Mouse (Mus musculus): ENCODE measurements around the gene Kif9. TPM values are rescaled to one million over a fixed set of nuclear protein-coding genes. Genes with fewer than 3 reads are reported as not detected.

The Kif9 gene
- under 1 TPM in 1 of 2 experiments, not detected in 1; 0.26 TPM for total RNA-seq (2021)
- long read RNA-seq, experiment 1: 0 reads
- long read RNA-seq, experiment 2, partial matches to known transcripts: 0 of 4 reads
- long read RNA-seq, experiment 2, other reads (novel, unspliced or antisense): 4 of 4 reads

DNA sequence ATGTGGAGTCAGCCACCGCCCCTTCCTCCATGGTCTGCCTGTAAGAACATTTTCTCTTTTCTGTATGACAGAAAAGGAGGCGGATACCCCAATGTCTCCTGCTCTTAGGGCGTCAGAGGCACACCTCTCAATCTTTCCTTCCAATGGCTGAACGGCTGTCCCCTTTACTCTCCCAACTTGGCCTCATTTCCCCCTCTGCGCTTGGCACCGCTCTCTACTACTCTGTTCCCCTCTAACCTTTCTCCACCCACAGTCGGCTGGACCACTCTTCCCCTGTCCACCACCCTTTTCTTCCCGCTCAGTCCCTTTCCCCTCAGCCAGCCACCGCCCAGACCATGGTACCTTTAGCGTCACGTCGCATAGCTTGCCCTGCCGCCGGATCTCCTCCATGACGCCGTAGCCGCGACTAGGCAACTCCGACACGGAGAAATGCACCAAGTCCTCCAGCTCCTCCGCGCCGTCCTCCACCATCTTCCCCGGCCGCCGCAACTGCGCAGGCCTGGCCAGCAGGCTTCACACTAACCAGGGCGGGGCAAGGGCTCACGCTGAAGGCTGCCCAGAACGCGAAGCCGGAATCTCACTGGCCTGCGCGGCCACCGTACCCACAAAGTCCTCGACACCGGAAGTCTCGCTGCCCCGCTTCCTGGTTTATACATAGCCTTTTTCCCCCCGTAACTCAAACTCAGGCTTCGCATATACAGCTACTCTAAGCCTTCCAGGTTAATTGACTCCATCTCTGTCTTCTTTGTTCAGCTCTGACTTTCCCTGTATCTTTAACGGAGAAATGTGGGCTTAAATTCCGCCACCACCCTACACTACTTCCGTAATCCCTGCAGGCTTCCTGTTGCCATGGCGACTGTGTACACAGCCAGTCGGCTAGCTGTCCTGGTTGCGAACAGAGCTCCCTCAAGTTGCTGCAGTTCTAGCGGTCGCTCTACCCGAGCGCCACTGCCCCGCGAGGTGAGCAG is at the start of gene Kif9, which contains the start of gene Klhl18:
Gene Kif9 (plus strand): TSS at position 835 of the 968 bp plus-strand sequence.
Gene Klhl18 (minus strand): TSS at position 571 of the 968 bp plus-strand sequence.
- DNase-seq: peak; percentile 94

DNA sequence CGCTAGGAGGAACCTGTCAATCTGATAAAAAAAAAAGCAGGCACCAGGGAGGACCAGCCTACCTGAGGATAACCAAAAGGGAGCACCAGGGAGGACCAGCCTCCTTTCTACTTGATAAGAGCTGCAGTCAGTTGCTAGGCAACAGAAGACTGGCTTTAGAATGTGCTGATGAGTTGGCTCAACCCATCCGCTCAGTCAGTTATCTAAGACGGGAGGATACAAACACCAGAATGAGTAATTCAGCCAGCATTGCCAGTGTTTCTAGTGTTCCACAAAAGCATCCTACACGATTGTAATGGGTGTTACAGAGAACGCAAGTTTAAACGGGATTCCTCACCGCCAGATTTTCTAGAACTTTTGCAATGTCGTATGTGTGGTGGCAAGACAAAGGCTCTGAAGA is 45.5 kb upstream of the Kif9 start:
- DNase-seq: no peak

DNA sequence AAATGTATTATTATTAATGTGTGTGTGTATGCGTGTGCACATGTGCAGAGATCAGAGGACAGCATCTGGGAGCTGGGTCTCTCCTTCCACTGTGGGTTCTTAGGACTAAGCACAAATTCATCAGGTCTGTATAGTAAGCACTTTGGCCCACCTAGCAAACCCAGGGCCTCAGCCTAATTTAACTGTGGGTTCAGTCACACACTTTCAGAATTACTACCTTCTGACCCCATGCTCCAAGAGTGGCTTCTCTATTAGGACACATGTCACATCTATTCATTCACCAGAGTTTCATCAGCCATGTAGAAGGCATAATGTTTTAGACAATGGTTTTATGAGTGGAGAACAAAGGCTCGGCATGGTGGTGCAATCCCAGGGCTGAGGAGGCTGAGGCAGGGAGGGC is 43.7 kb upstream of the Kif9 start:
- no peak for DNase-seq

DNA sequence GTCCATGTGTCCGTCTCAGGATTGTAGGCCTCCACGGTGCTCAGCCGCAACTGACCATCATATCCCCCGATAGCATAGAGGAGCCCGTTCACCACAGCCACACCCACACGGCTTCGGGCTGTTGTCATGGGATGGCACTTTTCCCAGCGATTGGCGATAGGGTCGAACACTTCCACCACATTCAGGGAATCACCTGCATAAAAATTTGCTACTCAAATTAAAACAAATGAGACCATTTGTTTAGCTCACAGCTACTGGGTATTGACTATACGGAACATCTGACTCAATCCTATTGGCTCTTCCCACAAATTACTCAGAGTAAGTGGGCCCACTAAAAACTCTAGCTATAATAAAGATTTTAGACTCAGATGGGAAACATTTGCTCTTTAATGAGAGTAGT is 40.7 kb upstream of the Kif9 start:
- no peak for DNase-seq

DNA sequence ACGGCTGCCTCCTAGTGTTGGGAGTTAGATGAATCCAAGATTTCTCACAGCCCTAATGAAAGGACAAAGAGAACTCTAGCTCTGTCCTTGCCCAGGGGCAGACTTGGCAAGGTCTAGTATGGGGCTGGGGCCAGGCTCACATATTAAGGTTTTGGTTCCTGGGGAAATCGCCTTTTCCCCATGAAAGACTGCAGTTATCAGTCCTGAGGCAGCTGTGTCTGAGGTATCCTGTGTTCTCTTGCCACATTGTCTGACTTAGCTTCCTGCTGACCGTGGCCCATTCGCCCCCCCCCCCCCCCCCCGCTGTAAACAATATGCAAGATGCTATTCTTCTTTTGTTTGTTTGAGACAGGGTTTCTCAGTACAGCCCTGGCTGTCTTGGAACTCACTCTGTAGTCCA is 36.7 kb upstream of the Kif9 start:
- DNase-seq: no peak

DNA sequence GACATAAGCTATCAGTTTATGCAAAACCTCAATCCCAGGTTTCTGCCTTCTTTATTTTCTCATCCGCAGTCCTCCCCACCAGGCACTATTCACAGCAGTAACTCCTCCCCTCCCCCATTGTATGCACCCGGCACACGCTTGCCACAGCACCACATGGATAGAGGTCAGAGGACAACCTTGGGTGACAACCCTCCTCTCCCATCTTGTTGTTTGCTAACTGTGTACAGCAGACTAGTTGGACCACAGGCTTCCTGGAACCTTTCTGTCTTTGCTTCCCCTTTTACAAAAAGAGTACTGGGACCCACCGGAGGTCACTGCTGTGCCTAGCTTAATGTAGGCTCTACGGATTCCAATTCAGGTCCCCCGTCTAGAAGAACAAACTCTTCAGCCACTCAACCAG is 36.2 kb upstream of the Kif9 start:
- no peak for DNase-seq

DNA sequence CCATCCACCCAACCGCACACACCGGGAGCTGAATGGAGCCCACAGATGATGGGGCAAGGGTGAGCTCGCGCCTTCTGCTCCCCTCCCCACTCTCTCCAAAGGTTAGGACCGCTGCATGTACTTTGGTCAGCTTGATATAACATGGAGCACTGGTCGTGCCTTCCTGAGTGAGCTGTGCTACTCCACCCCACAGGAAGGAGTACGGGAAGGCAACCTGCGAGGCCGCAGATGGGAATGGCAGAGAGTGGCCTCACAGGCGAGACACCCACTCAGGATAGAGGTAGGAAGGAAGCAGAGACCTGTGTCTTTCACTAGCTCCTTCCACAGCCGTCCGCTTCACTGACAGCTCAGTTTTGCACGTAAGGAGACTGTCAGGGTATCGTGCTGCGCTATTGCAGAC is 28.4 kb upstream of the Kif9 start:
- no peak for DNase-seq

DNA sequence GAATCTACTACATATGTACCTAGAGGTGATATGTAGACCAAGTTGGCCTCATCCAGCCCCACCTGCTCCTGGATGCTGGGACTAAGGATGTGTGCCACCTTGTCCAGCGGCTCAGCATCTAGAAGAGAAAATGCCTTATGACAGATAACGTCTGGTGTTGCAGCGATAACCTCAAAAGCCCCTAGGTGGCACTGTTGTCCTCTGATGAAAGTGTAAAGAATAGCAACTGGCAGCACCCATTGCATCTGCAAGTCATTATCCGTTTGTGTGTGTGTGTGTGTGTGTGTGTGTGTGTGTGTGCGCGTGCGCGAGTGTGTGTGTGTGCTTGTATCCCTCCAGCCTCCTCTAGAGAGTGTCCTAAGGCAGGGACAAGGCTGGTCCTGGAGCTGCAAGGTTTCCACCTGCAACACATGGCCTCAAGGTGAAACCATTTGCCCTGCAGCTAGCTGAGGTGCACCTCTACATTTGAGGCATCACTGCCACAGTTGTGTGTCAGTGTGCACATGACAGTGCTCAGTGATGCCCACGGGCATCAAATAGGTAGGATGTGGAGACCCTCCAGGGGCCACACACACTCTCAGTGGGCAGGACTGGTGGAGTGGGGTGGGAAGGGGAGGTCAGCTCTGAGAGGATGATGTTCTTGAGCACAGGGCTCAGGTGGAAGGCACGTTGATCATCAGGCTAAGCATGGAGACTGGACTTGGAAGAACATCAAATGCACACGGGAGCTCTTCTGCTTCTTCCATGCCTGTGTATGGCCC is 27.7 kb upstream of the Kif9 start:
- DNase-seq: peak; percentile 49

DNA sequence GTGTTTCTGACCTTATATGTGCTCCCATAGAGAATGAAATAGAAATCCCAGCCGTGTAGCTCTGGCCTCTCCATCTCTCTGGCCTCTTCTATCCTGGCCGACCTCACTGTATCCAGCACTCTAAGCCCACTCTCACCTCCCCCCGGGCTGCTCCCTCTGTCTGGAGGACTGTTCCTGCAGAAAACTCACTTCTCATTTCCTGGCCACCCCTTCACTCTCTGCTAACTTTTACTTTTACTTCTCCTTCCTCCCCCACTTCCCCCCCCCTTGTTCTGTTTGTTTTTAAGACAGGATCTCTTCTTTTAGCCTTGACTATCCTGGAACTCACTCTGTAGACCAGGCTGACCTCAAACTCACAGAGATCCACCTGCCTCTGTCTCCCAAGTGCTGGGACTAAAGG is 24.2 kb upstream of the Kif9 start:
- DNase-seq: no peak

DNA sequence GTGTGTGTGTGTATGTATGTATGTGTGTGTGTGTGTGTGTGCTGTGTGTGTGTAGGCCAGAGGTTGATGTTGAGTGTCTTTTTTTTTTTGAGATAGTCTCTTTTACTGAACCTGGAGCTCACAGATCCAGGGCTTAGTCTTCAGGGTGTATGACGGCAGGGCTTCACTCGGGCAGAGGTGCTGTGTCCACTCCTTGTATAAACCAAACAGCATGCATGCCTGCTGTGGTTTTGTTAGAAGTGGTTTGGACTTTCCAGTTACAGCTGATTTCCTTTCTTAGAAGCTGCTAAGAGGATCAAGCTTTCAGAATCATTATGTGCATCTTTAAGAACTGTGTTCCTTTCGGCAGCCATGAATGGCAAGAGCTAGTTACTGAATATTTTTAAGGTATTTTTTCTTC is 18.8 kb upstream of the Kif9 start:
- no peak for DNase-seq

DNA sequence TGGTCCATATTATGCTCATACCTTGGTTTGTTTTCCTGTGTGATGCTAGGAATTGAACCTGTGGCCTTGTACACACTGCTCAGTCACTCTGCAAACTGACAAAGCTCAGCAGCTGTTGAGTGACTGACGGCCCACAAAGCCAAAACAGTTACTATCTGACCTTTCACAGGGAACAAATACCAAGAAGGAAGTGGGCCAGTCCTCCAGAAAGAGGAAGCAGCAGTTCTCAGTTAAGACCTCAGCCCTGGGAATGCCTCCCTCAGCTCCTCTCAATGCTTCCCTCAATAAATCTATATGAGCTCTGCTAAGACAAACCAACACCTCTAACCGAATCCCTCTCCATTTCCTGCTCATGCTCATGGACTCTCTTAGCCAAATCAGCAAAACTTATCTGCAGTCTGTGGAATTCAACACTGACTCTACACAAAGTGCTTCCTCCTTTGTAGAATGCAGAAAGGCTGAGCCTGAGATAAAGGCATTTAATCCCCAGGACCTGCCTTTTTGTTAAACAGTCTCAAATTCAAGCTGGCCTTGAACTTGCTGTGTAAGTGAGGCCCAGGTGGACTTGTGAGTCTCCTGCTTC is 17.5 kb upstream of the Kif9 start:
- DNase-seq: no peak

DNA sequence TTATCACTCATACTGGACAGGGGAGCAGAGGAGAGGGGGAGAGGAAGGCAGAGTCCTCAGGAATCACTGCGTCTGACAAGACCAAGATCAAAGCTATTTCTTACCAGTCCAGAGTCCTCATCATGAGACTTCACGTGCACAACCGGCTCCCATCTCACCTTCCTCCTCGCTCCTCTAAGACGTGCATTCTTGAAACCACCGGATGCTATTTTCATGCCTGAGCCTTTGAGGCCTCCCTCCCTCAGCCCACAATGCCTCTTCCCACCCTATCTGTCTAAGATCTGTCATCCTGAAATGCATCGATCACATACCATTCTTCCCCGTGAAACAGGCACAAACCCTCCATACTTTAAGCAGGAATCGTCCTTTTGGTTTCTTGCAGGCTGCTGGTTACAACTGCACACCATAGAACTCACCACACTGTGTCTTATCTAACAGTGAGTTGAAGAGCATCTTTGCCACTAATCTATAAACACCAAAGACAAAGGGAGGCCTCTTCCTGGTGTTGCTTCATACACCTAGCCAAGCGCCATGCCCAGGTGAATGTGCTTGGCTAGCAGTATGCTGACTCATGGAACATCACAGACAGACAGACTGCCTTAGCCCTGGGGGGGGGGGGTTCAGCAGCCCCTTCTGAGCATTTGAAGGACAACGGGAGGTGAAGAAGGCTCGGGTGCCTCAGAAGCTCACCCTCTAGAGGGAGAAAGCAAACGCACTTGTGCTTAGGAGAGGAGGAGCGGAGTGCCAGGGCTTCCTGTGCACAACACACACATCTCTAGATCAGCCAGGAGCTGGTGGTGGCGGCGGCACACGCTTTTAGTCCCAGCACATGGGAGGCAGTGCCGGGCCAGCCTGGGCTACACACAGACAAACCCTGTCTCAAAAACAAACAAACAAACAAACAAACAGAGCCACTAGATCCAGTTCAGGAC is 15.6 kb upstream of the Kif9 start:
- no peak for DNase-seq

DNA sequence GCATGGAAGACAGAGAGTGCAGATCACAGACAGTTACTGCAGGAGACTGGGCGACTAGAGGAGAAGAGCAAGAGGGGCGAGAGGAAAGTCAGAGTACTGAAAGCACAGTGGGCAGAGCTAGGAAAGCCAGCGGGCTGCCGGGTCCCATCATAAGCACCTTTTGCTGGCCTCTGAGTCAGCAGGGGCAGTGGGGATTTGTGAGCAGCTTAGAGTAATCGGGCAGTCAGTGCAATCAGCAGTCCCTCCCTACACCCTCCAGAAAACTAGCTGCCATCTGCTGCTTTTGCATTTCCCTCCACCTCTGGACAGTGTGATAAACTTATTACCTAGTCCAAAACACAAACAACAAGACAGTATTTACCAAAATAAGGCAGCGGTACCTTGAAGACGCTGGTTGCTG is 14.4 kb upstream of the Kif9 start:
- no peak for DNase-seq

DNA sequence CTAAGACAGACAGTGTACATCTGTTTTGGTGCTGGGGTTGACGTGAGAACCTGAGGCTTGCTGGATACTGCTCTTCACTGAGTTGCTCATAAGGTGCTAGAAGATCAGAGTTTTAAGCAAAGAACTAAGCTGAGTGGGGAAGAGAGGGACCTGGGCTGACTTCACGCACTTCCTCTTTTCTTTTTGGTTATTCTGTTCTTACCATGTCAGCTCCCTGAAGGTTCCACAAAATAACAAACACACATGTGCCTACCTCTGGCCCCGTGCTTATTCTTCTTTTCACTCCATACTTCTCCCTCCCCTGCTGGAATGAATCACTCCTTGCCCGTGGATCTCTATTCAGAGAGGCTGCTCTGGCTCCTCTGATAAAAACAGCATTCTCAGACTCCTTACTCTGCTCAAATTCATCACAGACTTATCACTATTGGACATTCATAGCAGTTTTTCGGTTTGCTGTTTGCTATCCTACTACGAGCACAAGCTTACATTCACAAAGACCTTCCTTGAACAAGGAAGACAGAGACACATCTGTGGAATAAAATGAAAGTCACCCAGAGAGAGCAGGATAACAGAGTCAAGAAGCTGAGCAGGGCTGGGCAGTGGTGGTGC is 12.7 kb upstream of the Kif9 start:
- DNase-seq: no peak

DNA sequence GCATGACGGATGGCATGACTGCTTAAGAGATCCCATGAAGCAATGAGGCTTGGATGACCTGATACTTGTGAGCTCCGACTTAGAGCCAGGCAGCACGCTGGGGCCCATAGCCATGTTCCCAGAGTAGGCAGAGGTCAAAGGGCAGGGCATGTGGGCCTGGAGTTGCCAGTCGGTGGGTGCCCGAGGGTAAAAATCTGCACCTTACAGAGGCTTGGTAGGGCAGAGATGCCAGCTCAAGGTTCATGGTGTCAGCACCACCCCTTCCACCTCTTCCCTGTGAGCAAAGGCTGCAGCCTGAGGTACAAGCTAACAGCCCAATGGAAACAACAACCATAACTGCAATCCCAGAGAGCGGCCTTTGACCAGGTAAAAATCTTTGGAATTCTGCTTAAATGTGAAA is 11.4 kb upstream of the Kif9 start:
- DNase-seq: no peak

DNA sequence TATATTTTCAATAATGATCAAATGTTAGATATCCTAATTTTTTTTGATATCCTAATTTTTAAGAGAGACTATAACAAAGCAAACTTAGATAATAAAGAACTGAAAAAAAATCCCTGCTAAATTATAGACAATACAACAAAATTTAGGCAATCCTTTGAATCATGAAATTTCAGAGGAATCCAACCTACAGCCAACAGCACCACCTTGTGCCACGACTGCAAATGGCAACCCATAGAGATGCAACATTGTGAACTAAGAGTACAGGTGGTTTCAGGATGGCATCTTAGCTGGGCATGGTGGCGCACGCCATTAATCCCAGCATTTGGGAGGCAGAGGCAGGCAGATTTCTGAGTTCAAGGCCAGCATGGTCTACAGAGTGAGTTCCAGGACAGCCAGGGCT is 10.6 kb upstream of the Kif9 start:
- no peak for DNase-seq

DNA sequence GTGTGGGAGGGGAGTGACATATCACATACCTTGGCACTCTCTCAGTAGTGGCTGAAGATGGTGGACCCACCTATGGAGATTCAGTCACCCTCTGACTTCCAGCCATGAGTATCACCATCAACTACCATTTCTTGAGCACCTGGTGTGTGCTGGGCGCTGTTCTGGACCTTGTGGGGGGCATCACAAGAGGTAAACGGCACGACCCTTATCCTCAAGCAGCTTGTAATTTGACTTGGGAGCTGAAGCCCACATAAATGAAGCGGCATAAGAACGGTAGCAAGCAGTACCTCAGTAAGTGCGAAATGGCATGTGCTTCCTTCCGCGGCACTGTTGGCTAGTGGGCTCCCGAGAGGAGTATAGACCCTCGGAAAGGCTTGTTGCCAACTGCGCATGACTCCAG is 1.2 kb downstream of the Kif9 start:
- no peak for DNase-seq

DNA sequence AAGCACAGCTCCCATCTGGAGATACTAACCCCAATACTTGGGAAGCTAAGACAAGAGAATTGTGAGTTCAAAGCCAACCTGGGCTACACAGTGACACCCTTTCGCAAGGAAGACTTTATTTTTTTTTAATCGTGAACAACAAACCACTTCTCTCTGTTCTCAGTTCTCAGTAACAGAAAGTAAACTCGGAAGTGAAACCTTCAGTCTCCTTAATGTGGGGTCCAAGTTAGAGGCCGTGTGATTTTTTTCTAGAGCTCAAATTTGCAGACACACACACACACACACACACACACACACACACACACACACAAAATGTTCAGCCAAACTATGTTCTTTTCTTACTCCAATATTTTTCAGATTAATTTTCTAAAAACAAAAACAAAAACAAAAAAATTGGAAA is 1.9 kb downstream of the Kif9 start:
- no peak for DNase-seq

DNA sequence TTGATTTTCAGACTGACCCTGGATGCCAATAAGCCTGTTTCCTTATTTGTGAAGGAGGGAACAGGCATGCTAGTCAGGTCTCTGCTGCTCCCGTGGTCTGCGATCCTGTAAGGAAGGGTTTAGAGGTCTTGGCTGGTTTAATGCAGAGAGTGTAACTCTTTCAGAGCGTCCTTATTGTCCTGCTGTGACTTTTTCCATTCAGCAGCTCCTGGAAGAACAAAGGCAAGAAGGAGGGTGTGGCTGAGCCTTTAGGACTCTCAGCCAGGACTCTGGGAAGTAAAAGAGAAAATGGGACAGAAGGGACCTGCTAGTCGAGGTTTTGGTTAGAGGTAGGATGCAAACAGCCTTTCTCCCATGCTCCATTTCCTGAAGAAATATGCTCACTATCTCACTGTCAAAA is 12.1 kb downstream of the Kif9 start:
- no peak for DNase-seq

DNA sequence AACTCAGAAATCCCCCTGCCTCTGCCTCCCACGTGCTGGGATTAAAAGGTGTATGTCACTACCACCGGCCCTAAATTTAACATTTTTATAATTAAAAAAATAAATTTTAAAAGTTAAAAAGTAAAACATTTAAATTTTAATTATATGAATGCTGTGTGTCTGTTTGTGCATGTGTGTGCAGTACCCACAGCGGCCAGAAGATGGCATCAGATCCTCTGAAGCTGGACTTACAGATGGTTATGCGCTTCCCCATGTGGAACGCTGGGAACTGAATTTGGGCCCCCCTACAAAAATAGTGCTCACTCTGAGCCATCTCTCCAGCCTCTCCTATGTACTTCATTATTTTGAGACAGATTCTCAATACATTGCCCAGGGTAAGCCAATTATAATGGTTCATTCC is 14.2 kb downstream of the Kif9 start:
- DNase-seq: no peak

DNA sequence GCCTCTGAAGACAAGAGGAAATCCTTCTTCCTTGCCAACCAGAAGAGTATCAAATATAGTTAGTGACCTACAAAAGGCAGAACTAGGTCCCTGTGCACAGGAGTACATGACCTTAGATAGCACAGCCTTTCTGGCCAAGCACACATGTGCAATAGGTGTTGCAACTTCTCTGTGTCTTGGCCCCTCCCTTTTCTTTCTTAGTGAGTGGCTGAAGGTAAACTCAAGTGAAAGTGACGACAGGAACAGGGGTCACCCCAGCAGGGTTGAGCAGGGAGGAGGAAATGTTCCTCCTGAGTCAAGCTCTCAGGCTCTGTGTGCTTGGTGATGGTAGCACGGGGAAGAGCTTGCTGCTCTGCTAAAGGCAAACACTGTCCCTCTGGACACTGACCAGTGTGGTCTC is 49.0 kb downstream of the Kif9 start:
- no peak for DNase-seq

Measured in gastrocnemius, postnatal 25 days (tissue).